Mouse (Mus musculus): ENCODE data around the gene Snn. TPM values are rescaled to one million over a fixed set of nuclear protein-coding genes. Genes with fewer than 3 reads are reported as not detected.
"Not testable (repeated sequence)": the region's sequence is repeated elsewhere in the genome, so short reads cannot be mapped to it uniquely, and the experiment has no call there.

Gene Snn
- 2.4 TPM in 2 replicates for polyA plus RNA-seq (2015; fragmentation: Nextera tagmentation; extraction: Ambion mirVana)

GRCm38 (mm10) chr16:11060645-11061044 is at the start of gene Snn:
Gene Snn, plus strand, starts transcription at chr16:11060945.
- Histone ChIP-seq H3K36me3 (ENCODE audit: control insufficient read depth, insufficient read depth) (no peaks in the 10 kb centered on the region), H3K9ac (ENCODE audit: low read depth, low read length) (no peak within 1 kb of the TSS), H3K27me3 (ENCODE audit: control insufficient read depth, insufficient read depth, low read depth, low read length) (no peaks in the 10 kb centered on the region; the same call in 1 of the 2 replicates), H3K4me3 (ENCODE audit: low read depth, low read length) (no peak within 1 kb of the TSS), H3K9me3 (replicated peaks; ENCODE audit: control insufficient read depth, low read length) (no peaks in the 10 kb centered on the region), H3K4me2 (ENCODE audit: low read depth, low read length) (no peak within 1 kb of the TSS), H3K4me1 (ENCODE audit: control insufficient read depth, low read depth, low read length) (no peaks in the 10 kb centered on the region), H3K27ac (ENCODE audit: low read length) (no peak within 1 kb of the TSS)
- 65% methylated on average over 4 of the region's 4 CpGs for WGBS (ENCODE audit: insufficient replicate concordance)
- ATAC-seq (ENCODE audit: low read depth), result no peak

GRCm38 (mm10) chr16:11011206-11011605 is 49.5 kb upstream of the Snn start:
- Histone ChIP-seq H3K27me3 (ENCODE audit: control insufficient read depth, insufficient read depth, low read depth, low read length) (no peaks in the 10 kb centered on the region), H3K4me2 (ENCODE audit: low read depth, low read length) (no peak overlapping the region), H3K27ac (ENCODE audit: low read length) (no peak overlapping the region), H3K9me3 (replicated peaks; ENCODE audit: control insufficient read depth, low read length) (no peaks in the 10 kb centered on the region), H3K9ac (ENCODE audit: low read depth, low read length) (no peak overlapping the region), H3K4me1 (ENCODE audit: control insufficient read depth, low read depth, low read length) (peaks cover 5% of the 10 kb centered on the region), H3K4me3 (ENCODE audit: low read depth, low read length) (no peak overlapping the region), H3K36me3 (ENCODE audit: control insufficient read depth, insufficient read depth) (no peaks in the 10 kb centered on the region)
- 35% methylated on average over 2 of the region's 2 CpGs for WGBS (ENCODE audit: insufficient replicate concordance)
- ATAC-seq (ENCODE audit: low read depth), result peak; percentile 61

GRCm38 (mm10) chr16:11011939-11012338 is 48.8 kb upstream of the Snn start:
- 39% methylated on average over 4 of the region's 4 CpGs for WGBS (ENCODE audit: insufficient replicate concordance)

GRCm38 (mm10) chr16:11012571-11013463 is 47.9 kb upstream of the Snn start:
- ATAC-seq (ENCODE audit: low read depth), result no peak
- H3K4me2 ChIP-seq (ENCODE audit: low read depth, low read length), result no peak overlapping the region
- peaks cover 5% of the 10 kb centered on the region for H3K4me1 ChIP-seq (ENCODE audit: control insufficient read depth, low read depth, low read length)
- 47% methylated on average over 11 of the region's 11 CpGs for WGBS (ENCODE audit: insufficient replicate concordance)
- no peak overlapping the region for H3K27ac ChIP-seq (ENCODE audit: low read length)
- H3K36me3 ChIP-seq (ENCODE audit: control insufficient read depth, insufficient read depth), result no peaks in the 10 kb centered on the region
- H3K9ac ChIP-seq (ENCODE audit: low read depth, low read length), result no peak overlapping the region
- H3K4me3 ChIP-seq (ENCODE audit: low read depth, low read length), result no peak overlapping the region
- H3K27me3 ChIP-seq (ENCODE audit: control insufficient read depth, insufficient read depth, low read depth, low read length), result no peaks in the 10 kb centered on the region
- H3K9me3 ChIP-seq (replicated peaks; ENCODE audit: control insufficient read depth, low read length), result no peaks in the 10 kb centered on the region

More at GRCm38 (mm10) chr16:11011939-11012338, 48.8 kb upstream of the Snn start:
- Histone ChIP-seq H3K9me3 (replicated peaks; ENCODE audit: control insufficient read depth, low read length) (no peaks in the 10 kb centered on the region), H3K27me3 (ENCODE audit: control insufficient read depth, insufficient read depth, low read depth, low read length) (no peaks in the 10 kb centered on the region), H3K4me1 (ENCODE audit: control insufficient read depth, low read depth, low read length) (peaks cover 5% of the 10 kb centered on the region), H3K4me2 (ENCODE audit: low read depth, low read length) (no peak overlapping the region), H3K4me3 (ENCODE audit: low read depth, low read length) (no peak overlapping the region), H3K27ac (ENCODE audit: low read length) (no peak overlapping the region), H3K9ac (ENCODE audit: low read depth, low read length) (no peak overlapping the region), H3K36me3 (ENCODE audit: control insufficient read depth, insufficient read depth) (no peaks in the 10 kb centered on the region)
- ATAC-seq (ENCODE audit: low read depth), result no peak

GRCm38 (mm10) chr16:11013464-11014147 is 47.1 kb upstream of the Snn start:
- H3K4me3 ChIP-seq (ENCODE audit: low read depth, low read length); ATAC-seq (ENCODE audit: low read depth); H3K27me3 ChIP-seq (ENCODE audit: control insufficient read depth, insufficient read depth, low read depth, low read length); H3K27ac ChIP-seq (ENCODE audit: low read length); H3K36me3 ChIP-seq (ENCODE audit: control insufficient read depth, insufficient read depth); H3K9ac ChIP-seq (ENCODE audit: low read depth, low read length); H3K4me1 ChIP-seq (ENCODE audit: control insufficient read depth, low read depth, low read length); H3K4me2 ChIP-seq (ENCODE audit: low read depth, low read length); H3K9me3 ChIP-seq (replicated peaks; ENCODE audit: control insufficient read depth, low read length): not testable (repeated sequence)
- WGBS (ENCODE audit: insufficient replicate concordance), result 74% methylated on average over 11 of the region's 19 CpGs

DNA sequence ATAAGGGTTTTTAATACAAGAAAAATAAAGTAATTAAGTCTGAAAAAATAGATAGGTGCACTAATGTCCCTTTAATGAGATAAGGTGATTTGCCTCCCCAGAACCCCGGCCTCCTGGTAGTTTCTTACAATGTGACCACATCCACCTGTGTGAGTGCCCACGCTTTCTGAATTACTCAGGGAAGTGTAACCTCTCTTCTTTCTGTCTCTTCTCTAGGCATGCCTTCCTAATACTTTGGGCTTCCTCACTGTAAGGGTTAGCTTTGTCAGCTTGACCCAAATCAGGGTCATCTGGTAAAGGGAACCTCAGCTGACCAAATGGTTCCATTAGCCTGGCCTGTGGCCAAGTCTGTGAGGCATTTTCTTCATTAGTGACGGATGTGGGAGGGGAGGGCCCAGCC is 46.3 kb upstream of the Snn start:
- Histone ChIP-seq H3K9ac (ENCODE audit: low read depth, low read length) (no peak overlapping the region), H3K36me3 (ENCODE audit: control insufficient read depth, insufficient read depth) (no peaks in the 10 kb centered on the region), H3K4me1 (ENCODE audit: control insufficient read depth, low read depth, low read length) (peaks cover 5% of the 10 kb centered on the region), H3K4me3 (ENCODE audit: low read depth, low read length) (no peak overlapping the region), H3K27me3 (ENCODE audit: control insufficient read depth, insufficient read depth, low read depth, low read length) (no peaks in the 10 kb centered on the region), H3K27ac (ENCODE audit: low read length) (no peak overlapping the region), H3K9me3 (replicated peaks; ENCODE audit: control insufficient read depth, low read length) (no peaks in the 10 kb centered on the region), H3K4me2 (ENCODE audit: low read depth, low read length) (no peak overlapping the region)
- no peak for ATAC-seq (ENCODE audit: low read depth)
- WGBS (ENCODE audit: insufficient replicate concordance), result 61% methylated on average over 3 of the region's 3 CpGs

GRCm38 (mm10) chr16:11016353-11016752 is 44.4 kb upstream of the Snn start:
- Histone ChIP-seq H3K27ac (ENCODE audit: low read length) (no peak overlapping the region), H3K27me3 (ENCODE audit: control insufficient read depth, insufficient read depth, low read depth, low read length) (no peaks in the 10 kb centered on the region), H3K9me3 (replicated peaks; ENCODE audit: control insufficient read depth, low read length) (no peaks in the 10 kb centered on the region), H3K4me3 (ENCODE audit: low read depth, low read length) (no peak overlapping the region), H3K9ac (ENCODE audit: low read depth, low read length) (no peak overlapping the region), H3K4me2 (ENCODE audit: low read depth, low read length) (no peak overlapping the region), H3K36me3 (ENCODE audit: control insufficient read depth, insufficient read depth) (no peaks in the 10 kb centered on the region), H3K4me1 (ENCODE audit: control insufficient read depth, low read depth, low read length) (peaks cover 5% of the 10 kb centered on the region)
- 40% methylated on average over 4 of the region's 4 CpGs for WGBS (ENCODE audit: insufficient replicate concordance)
- ATAC-seq (ENCODE audit: low read depth), result no peak

- H3K27me3 ChIP-seq (ENCODE audit: control insufficient read depth, insufficient read depth, low read depth, low read length), result no peaks in the 10 kb centered on the region
- no peak overlapping the region for H3K4me2 ChIP-seq (ENCODE audit: low read depth, low read length)
- H3K4me1 ChIP-seq (ENCODE audit: control insufficient read depth, low read depth, low read length), result no peaks in the 10 kb centered on the region; the same call in 1 of the 2 replicates
- no peak overlapping the region for H3K4me3 ChIP-seq (ENCODE audit: low read depth, low read length)
- H3K9me3 ChIP-seq (replicated peaks; ENCODE audit: control insufficient read depth, low read length), result no peaks in the 10 kb centered on the region
- no peak overlapping the region for H3K9ac ChIP-seq (ENCODE audit: low read depth, low read length)
- H3K36me3 ChIP-seq (ENCODE audit: control insufficient read depth, insufficient read depth), result no peaks in the 10 kb centered on the region
- peak; percentile 37; the same call in 1 of the 2 replicates for ATAC-seq (ENCODE audit: low read depth)
- WGBS (ENCODE audit: insufficient replicate concordance), result 40% methylated on average over 11 of the region's 11 CpGs
- H3K27ac ChIP-seq (ENCODE audit: low read length), result no peak overlapping the region
Measured at GRCm38 (mm10) chr16:11017807-11018595, 42.7 kb upstream of the Snn start.
